Comparison of ENCODE assay signal across 8 mouse cellular contexts in genomic region chr10:17023571-17024293, GRCm38 (mm10).
DNase-seq lines count a peak whose midpoint lies in the region.

No protein-coding gene starts in this region.

- DNase-seq in heart, adult 8-10 months (ENCODE audit: low spot score), result peak; percentile 34
- DNase-seq in heart, postnatal 36 days, result no peak
- peak; percentile 21 for DNase-seq in embryo, embryonic 11 days
- peak; percentile 5 for DNase-seq in hindlimb bud, embryonic 11.5 days (ENCODE audit: extremely low spot score, low read depth, low spot score)
- DNase-seq in right cerebral cortex, adult 2 months (ENCODE audit: low spot score in 2 of 2), result peak; percentile 27 to 39
- DNase-seq in c-Kit-positive CD71-positive TER-119-positive erythroid progenitor cells, embryonic 14.5 days (ENCODE audit: low spot score), result no peak
- DNase-seq in kidney, adult 8-10 months, result no peak
- no peak for DNase-seq in natural killer cell, adult 2 months (ENCODE audit: low spot score in 2 of 2)

- intact Hi-C loops in heart, postnatal 36 days (cut with DNase I), result no loop called here

Comparison
In these comparisons a context has a peak if more than half of its experiments do, and no peak if none do; other contexts are left out.
1. DNase-seq: peak in heart, adult 8-10 months (single experiment), embryo, embryonic 11 days (single experiment), hindlimb bud, embryonic 11.5 days (single experiment) and right cerebral cortex, adult 2 months (2 of 2); none in heart, postnatal 36 days (0 of 2), c-Kit-positive CD71-positive TER-119-positive erythroid progenitor cells, embryonic 14.5 days (single experiment), kidney, adult 8-10 months (0 of 2) and natural killer cell, adult 2 months (0 of 2).